Mouse (Mus musculus) kidney, embryonic 14.5 days (tissue): Measurements from ENCODE around the gene Klhdc8b. TPM values are rescaled to one million over a fixed set of nuclear protein-coding genes. Genes with fewer than 3 reads are reported as not detected.
A peak's percentile ranks its signal among the peaks of the same experiment; 100 is the strongest.

Source experiments
- ATAC-seq: fragments of 200-750 bp; cut with Nextera tagmentation; 2 replicates; pipeline ENCODE4 v1.8.0; 2017; ENCODE audit warnings: moderate number of reproducible peaks, mild to moderate bottlenecking, moderate TSS enrichment, moderate library complexity; ENCODE audit not compliant: low FRiP score, low TSS enrichment
- H3K27ac ChIP-seq: fragments of 300-500 bp; sonication (generic); 2 replicates; pipeline ENCODE4 v1.5.1; 2014; ENCODE audit warnings: low read depth, mild to moderate bottlenecking, low read length, moderate library complexity, mixed read lengths
- H3K27me3 ChIP-seq: fragments of 300-500 bp; sonication (generic); 2 replicates; pipeline ENCODE4 v1.6.1; 2014; ENCODE audit warnings: mild to moderate bottlenecking, low read length; ENCODE audit not compliant: control insufficient read depth, insufficient read depth
- H3K36me3 ChIP-seq: fragments of 300-500 bp; sonication (generic); 2 replicates; pipeline ENCODE4 v1.6.1; 2014; ENCODE audit warnings: low read length, mixed read lengths; ENCODE audit not compliant: control insufficient read depth, insufficient read depth
- H3K4me1 ChIP-seq: fragments of 300-500 bp; sonication (generic); 2 replicates; pipeline ENCODE4 v1.6.1; 2014; ENCODE audit warnings: low read length, mixed read lengths; ENCODE audit not compliant: control insufficient read depth, insufficient read depth
- H3K4me2 ChIP-seq: fragments of 300-500 bp; sonication (generic); replicated peaks from 2 replicates; pipeline ENCODE4 v1.6.1; 2014; ENCODE audit warnings: low read depth, mild to moderate bottlenecking, low read length
- H3K4me3 ChIP-seq: fragments of 300-500 bp; sonication (generic); 2 replicates; pipeline ENCODE4 v1.5.1; 2014; ENCODE audit warnings: mild to moderate bottlenecking, low read length
- H3K9ac ChIP-seq: fragments of 300-500 bp; sonication (generic); 2 replicates; pipeline ENCODE4 v1.6.1; 2014; ENCODE audit warnings: low read depth, mild to moderate bottlenecking, low read length, moderate library complexity
- H3K9me3 ChIP-seq: fragments of 300-500 bp; sonication (generic); 2 replicates; pipeline ENCODE4 v1.6.1; 2016; ENCODE audit warnings: low read length; ENCODE audit not compliant: control insufficient read depth
- WGBS: fragments of 180-500 bp; shearing (Covaris S2); extraction: QIAGEN DNeasy Blood & Tissue Kit; methylation state at CpG from one replicate; pipeline ENCODE4 v1.1.7; 2014; 5-methylcytosine and 5-hydroxymethylcytosine counted together
- polyA plus RNA-seq: library from polyadenylated mRNA; unstranded; fragments of >200 nt; fragmentation: Nextera tagmentation; extraction: Ambion mirVana; gene quantifications from 2 replicates; pipeline ENCODE4 v1.2.1, GENCODE M21; 2014

Gene Klhdc8b
- polyA plus RNA-seq, 1 experiment from 2014 or later: 21.6 TPM

GRCm38 (mm10) chr9:108469845-108470244 is 8.5 kb upstream of the Klhdc8b start:
- ATAC-seq: no peak
- WGBS: 60% methylated on average over 4 of the region's 4 CpGs

GRCm38 (mm10) chr9:108469430-108469829 is 8.0 kb upstream of the Klhdc8b start:
- peaks cover 21% of the 10 kb centered on the region for H3K36me3 ChIP-seq
- H3K4me3 ChIP-seq: no peak overlapping the region
- H3K4me1 ChIP-seq: no peaks in the 10 kb centered on the region
- 27% methylated on average over 5 of the region's 5 CpGs for WGBS
- ATAC-seq: no peak
- peaks cover 3% of the 10 kb centered on the region; the same call in 1 of the 2 replicates for H3K9me3 ChIP-seq
- H3K9ac ChIP-seq: no peak overlapping the region
- no peak overlapping the region for H3K4me2 ChIP-seq
- H3K27ac ChIP-seq: no peak overlapping the region
- H3K27me3 ChIP-seq: no peaks in the 10 kb centered on the region

More at GRCm38 (mm10) chr9:108469845-108470244, 8.5 kb upstream of the Klhdc8b start:
- H3K4me1 ChIP-seq: no peaks in the 10 kb centered on the region
- peaks cover 3% of the 10 kb centered on the region; the same call in 1 of the 2 replicates for H3K9me3 ChIP-seq
- no peak overlapping the region for H3K27ac ChIP-seq
- no peak overlapping the region for H3K9ac ChIP-seq
- H3K4me3 ChIP-seq: no peak overlapping the region
- no peak overlapping the region for H3K4me2 ChIP-seq
- peaks cover 17% of the 10 kb centered on the region for H3K36me3 ChIP-seq
- H3K27me3 ChIP-seq: no peaks in the 10 kb centered on the region

GRCm38 (mm10) chr9:108466219-108466618 is 4.8 kb upstream of the Klhdc8b start:
- no peak overlapping the region for H3K4me3 ChIP-seq
- peaks cover 3% of the 10 kb centered on the region; the same call in 1 of the 2 replicates for H3K9me3 ChIP-seq
- H3K4me1 ChIP-seq: peaks cover 14% of the 10 kb centered on the region
- no peak overlapping the region for H3K9ac ChIP-seq
- ATAC-seq: no peak
- H3K27ac ChIP-seq: no peak overlapping the region
- H3K4me2 ChIP-seq: no peak overlapping the region
- WGBS: 83% methylated on average over 2 of the region's 2 CpGs
- H3K27me3 ChIP-seq: no peaks in the 10 kb centered on the region
- peaks cover 38% of the 10 kb centered on the region for H3K36me3 ChIP-seq

GRCm38 (mm10) chr9:108463713-108464112 is 2.3 kb upstream of the Klhdc8b start:
- H3K4me1 ChIP-seq: peaks cover 14% of the 10 kb centered on the region
- WGBS: 94% methylated on average over 9 of the region's 9 CpGs
- H3K9me3 ChIP-seq: peaks cover 3% of the 10 kb centered on the region; the same call in 1 of the 2 replicates
- H3K4me2 ChIP-seq: no peak overlapping the region
- no peak overlapping the region for H3K27ac ChIP-seq
- H3K4me3 ChIP-seq: no peak overlapping the region
- H3K9ac ChIP-seq: no peak overlapping the region
- ATAC-seq: no peak
- no peaks in the 10 kb centered on the region for H3K27me3 ChIP-seq
- peaks cover 38% of the 10 kb centered on the region for H3K36me3 ChIP-seq

GRCm38 (mm10) chr9:108462192-108462591 is 811 bp upstream of the Klhdc8b start:
- no peaks in the 10 kb centered on the region for H3K27me3 ChIP-seq
- peaks cover 14% of the 10 kb centered on the region for H3K4me1 ChIP-seq
- ATAC-seq: peak; percentile 13
- peak overlapping the region; percentile 93; the same call in 1 of the 2 replicates for H3K27ac ChIP-seq
- 69% methylated on average over 10 of the region's 10 CpGs for WGBS
- H3K4me3 ChIP-seq: peak overlapping the region; percentile 87; the same call in 1 of the 2 replicates
- H3K9ac ChIP-seq: no peak overlapping the region
- peak overlapping the region; percentile 86; the same call in 1 of the 2 replicates for H3K4me2 ChIP-seq
- peaks cover 35% of the 10 kb centered on the region for H3K36me3 ChIP-seq
- H3K9me3 ChIP-seq: no peaks in the 10 kb centered on the region

- H3K27ac ChIP-seq: peak overlapping the region; percentile 93; the same call in 1 of the 2 replicates
- H3K4me1 ChIP-seq: peaks cover 14% of the 10 kb centered on the region
- peak overlapping the region; percentile 88; the same call in 1 of the 2 replicates for H3K9ac ChIP-seq
- ATAC-seq: no peak
- H3K36me3 ChIP-seq: peaks cover 35% of the 10 kb centered on the region
- 86% methylated on average over 5 of the region's 5 CpGs for WGBS
- H3K4me3 ChIP-seq: peak overlapping the region; percentile 87
- no peaks in the 10 kb centered on the region for H3K9me3 ChIP-seq
- H3K4me2 ChIP-seq: peak overlapping the region; percentile 86
- H3K27me3 ChIP-seq: no peaks in the 10 kb centered on the region
Measured at GRCm38 (mm10) chr9:108461675-108462074, 294 bp upstream of the Klhdc8b start.

- Histone ChIP-seq H3K4me3 (peak within 1 kb of the TSS; percentile 87), H3K27me3 (no peaks in the 10 kb centered on the region), H3K27ac (peak within 1 kb of the TSS; percentile 93), H3K4me1 (peaks cover 14% of the 10 kb centered on the region), H3K4me2 (peak within 1 kb of the TSS; percentile 86), H3K36me3 (peaks cover 28% of the 10 kb centered on the region), H3K9ac (peak within 1 kb of the TSS; percentile 88), H3K9me3 (no peaks in the 10 kb centered on the region)
- under 1% methylated on average over 46 of the region's 52 CpGs for WGBS
- peak; percentile 88 for ATAC-seq
Measured at GRCm38 (mm10) chr9:108460319-108461178, 832 bp downstream of the Klhdc8b start, which contains the start of gene Ccdc71. TSS of gene Ccdc71 (plus strand) at chr9:108460527.

GRCm38 (mm10) chr9:108459939-108460318 is 1.5 kb downstream of the Klhdc8b start:
- peak overlapping the region; percentile 87 for H3K4me3 ChIP-seq
- WGBS: 91% methylated on average over 1 of the region's 1 CpGs
- peak overlapping the region; percentile 93 for H3K27ac ChIP-seq
- no peaks in the 10 kb centered on the region for H3K27me3 ChIP-seq
- H3K36me3 ChIP-seq: peaks cover 21% of the 10 kb centered on the region
- H3K9ac ChIP-seq: no peak overlapping the region
- H3K4me1 ChIP-seq: peaks cover 14% of the 10 kb centered on the region
- ATAC-seq: no peak
- H3K4me2 ChIP-seq: peak overlapping the region; percentile 86
- no peaks in the 10 kb centered on the region for H3K9me3 ChIP-seq

GRCm38 (mm10) chr9:108456953-108457352 is 4.4 kb downstream of the Klhdc8b start:
- Histone ChIP-seq H3K9me3 (no peaks in the 10 kb centered on the region), H3K4me3 (no peak overlapping the region), H3K4me1 (peaks cover 6% of the 10 kb centered on the region), H3K9ac (no peak overlapping the region), H3K27ac (no peak overlapping the region), H3K4me2 (no peak overlapping the region), H3K36me3 (no peaks in the 10 kb centered on the region), H3K27me3 (no peaks in the 10 kb centered on the region)
- ATAC-seq: no peak
- WGBS: 88% methylated on average over 10 of the region's 10 CpGs
